Mouse (Mus musculus): Measurements from ENCODE around the gene Gm10073.

GRCm38 (mm10) chr8:106569006-106569405 is 4.3 kb downstream of the Gm10073 start:
- no peak for TF ChIP-seq EP300 (IDR thresholded peaks at IDR 0.05; ENCODE audit: insufficient read depth, low read depth, low read length)
- TF ChIP-seq POLR2A (IDR thresholded peaks at IDR 0.05; ENCODE audit: insufficient read depth, low read depth, low read length): no peak
